Mouse (Mus musculus) midbrain, embryonic 13.5 days (tissue): ENCODE measurements at regions not wholly inside any gene's neighbourhood (a gene's known extent, or its start where the extent isn't known, plus 50 kb on each side); places are given as distances from the start of the nearest gene placed in this dataset.

Source experiments
- ATAC-seq: fragments of 200-750 bp; cut with Nextera tagmentation; 2 replicates; pipeline ENCODE4 v1.8.0; 2017; ENCODE audit warnings: mild to moderate bottlenecking, moderate TSS enrichment, moderate library complexity
- H3K27ac ChIP-seq: fragments of 300-500 bp; sonication (generic); 2 replicates; pipeline ENCODE4 v1.5.1; 2015; ENCODE audit warnings: inconsistent platforms, mild to moderate bottlenecking, moderate library complexity
- H3K27me3 ChIP-seq: fragments of 300-500 bp; sonication (generic); 2 replicates; pipeline ENCODE4 v1.6.1; 2015; ENCODE audit warnings: mild to moderate bottlenecking, inconsistent platforms
- H3K36me3 ChIP-seq: fragments of 300-500 bp; sonication (generic); 2 replicates; pipeline ENCODE4 v1.6.1; 2015; ENCODE audit warnings: mild to moderate bottlenecking, inconsistent platforms
- H3K4me1 ChIP-seq: fragments of 300-500 bp; sonication (generic); replicated peaks from 2 replicates; pipeline ENCODE4 v1.6.1; 2015; ENCODE audit warnings: inconsistent platforms
- H3K4me2 ChIP-seq: fragments of 300-500 bp; sonication (generic); replicated peaks from 2 replicates; pipeline ENCODE4 v1.6.1; 2015; ENCODE audit warnings: moderate library complexity, mild to moderate bottlenecking, inconsistent platforms
- H3K4me3 ChIP-seq: fragments of 300-500 bp; sonication (generic); replicated peaks from 2 replicates; pipeline ENCODE4 v1.5.1; 2015; ENCODE audit warnings: mild to moderate bottlenecking, inconsistent platforms
- H3K9ac ChIP-seq: fragments of 300-500 bp; sonication (generic); replicated peaks from 2 replicates; pipeline ENCODE4 v1.6.1; 2015; ENCODE audit warnings: mild to moderate bottlenecking, inconsistent platforms
- H3K9me3 ChIP-seq: fragments of 300-500 bp; sonication (generic); 2 replicates; pipeline ENCODE4 v1.6.1; 2016; ENCODE audit warnings: mild to moderate bottlenecking, inconsistent platforms
- WGBS: fragments of 180-500 bp; shearing (Covaris S2); methylation state at CpG from one replicate; pipeline ENCODE4 v1.1.7; 2015; 5-methylcytosine and 5-hydroxymethylcytosine counted together

DNA sequence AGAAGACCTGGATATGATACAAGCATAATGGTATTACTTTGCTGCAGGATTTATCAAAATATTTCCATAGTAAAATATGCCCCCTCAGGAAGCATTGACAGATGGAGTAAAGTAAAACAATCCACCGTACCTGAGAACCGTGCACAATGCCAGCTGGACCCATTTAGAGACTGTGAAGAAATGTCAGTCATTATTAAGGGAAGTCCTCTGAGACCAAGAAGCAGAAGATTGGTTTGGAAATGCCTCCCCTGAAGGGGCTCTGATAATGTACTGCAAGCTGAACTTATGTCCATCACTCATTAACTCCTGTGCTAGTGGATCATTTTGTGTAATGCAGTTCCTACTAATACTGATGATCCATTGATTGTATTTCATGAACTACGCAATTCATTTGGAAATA lies 1326.0 kb downstream of the Pcdh19 start:
- no peak overlapping the region for H3K27ac ChIP-seq
- WGBS, result 66% methylated on average over 3 of the region's 3 CpGs
- ATAC-seq, result 0 out of 2 replicates have a peak, but pooled peaks have one; percentile 11

DNA sequence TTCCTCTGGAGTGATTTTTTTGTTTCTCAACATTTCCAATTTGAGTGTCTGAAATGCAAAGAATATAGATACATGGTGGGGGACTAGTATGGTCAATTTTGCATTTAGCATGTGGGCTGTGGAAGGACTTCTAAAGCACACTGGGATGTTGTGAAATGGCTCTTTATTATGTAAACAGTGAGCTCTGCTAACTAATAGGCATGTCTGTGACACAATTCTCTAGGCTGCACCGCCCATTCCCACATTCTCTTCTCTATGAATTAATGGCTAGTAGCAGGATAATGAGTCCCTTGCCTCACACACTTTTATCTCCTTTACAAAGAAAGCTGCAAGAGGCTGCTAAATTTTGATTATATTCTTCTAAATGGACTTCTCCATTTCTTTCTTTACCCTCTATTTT lies 1339.0 kb downstream of the Pcdh19 start:
- Histone ChIP-seq H3K9me3 (no peaks in the 10 kb centered on the region), H3K4me2 (no peak overlapping the region), H3K27ac (no peak overlapping the region), H3K27me3 (no peaks in the 10 kb centered on the region), H3K9ac (no peak overlapping the region), H3K4me3 (no peak overlapping the region), H3K36me3 (no peaks in the 10 kb centered on the region), H3K4me1 (no peaks in the 10 kb centered on the region)
- ATAC-seq, result no peak
- WGBS, result 42% methylated on average over 1 of the region's 1 CpGs

More for the DNA sequence above, 1326.0 kb downstream of the Pcdh19 start:
- Histone ChIP-seq H3K9ac (no peak overlapping the region), H3K4me1 (no peaks in the 10 kb centered on the region), H3K4me2 (no peak overlapping the region), H3K27me3 (no peaks in the 10 kb centered on the region), H3K36me3 (no peaks in the 10 kb centered on the region), H3K9me3 (no peaks in the 10 kb centered on the region), H3K4me3 (no peak overlapping the region)
